Mouse (Mus musculus) limb, embryonic 14.5 days (tissue): Measurements from ENCODE around the gene Pde10a. TPM values are rescaled to one million over a fixed set of nuclear protein-coding genes. Genes with fewer than 3 reads are reported as not detected.

ENCODE experiments used
- ATAC-seq: fragments of 200-750 bp; cut with Nextera tagmentation; 2 replicates; pipeline ENCODE4 v1.8.0; 2017; ENCODE audit warnings: low read depth, moderate number of reproducible peaks, moderate TSS enrichment; ENCODE audit not compliant: low FRiP score
- DNase-seq: peaks from one replicate; pipeline ENCODE4 v3.0.0-alpha.2; 2015; ENCODE audit warnings: low spot score
- H3K27ac ChIP-seq: fragments of 300-500 bp; sonication (generic); replicated peaks from 2 replicates; pipeline ENCODE4 v1.5.1; 2014; ENCODE audit warnings: low read depth, mild to moderate bottlenecking, low read length, moderate library complexity, mixed read lengths
- H3K27me3 ChIP-seq: fragments of 300-500 bp; sonication (generic); 2 replicates; pipeline ENCODE4 v1.6.1; 2014; ENCODE audit warnings: low read length, mixed read lengths; ENCODE audit not compliant: control insufficient read depth, insufficient read depth
- H3K36me3 ChIP-seq: fragments of 300-500 bp; sonication (generic); 2 replicates; pipeline ENCODE4 v1.6.1; 2014; ENCODE audit warnings: mild to moderate bottlenecking, low read length, moderate library complexity, mixed read lengths; ENCODE audit not compliant: control insufficient read depth, insufficient read depth
- H3K4me1 ChIP-seq: fragments of 300-500 bp; sonication (generic); 2 replicates; pipeline ENCODE4 v1.6.1; 2014; ENCODE audit warnings: antibody characterized with exemption, low read length, mixed read lengths; ENCODE audit not compliant: control insufficient read depth, insufficient read depth
- H3K4me2 ChIP-seq: fragments of 300-500 bp; sonication (generic); replicated peaks from 2 replicates; pipeline ENCODE4 v1.6.1; 2014; ENCODE audit warnings: low read depth, mild to moderate bottlenecking, low read length, moderate library complexity; ENCODE audit not compliant: severe bottlenecking
- H3K4me3 ChIP-seq: fragments of 300-500 bp; sonication (generic); replicated peaks from 2 replicates; pipeline ENCODE4 v1.5.1; 2014; ENCODE audit warnings: low read length
- H3K9ac ChIP-seq: fragments of 300-500 bp; sonication (generic); 2 replicates; pipeline ENCODE4 v1.6.1; 2014; ENCODE audit warnings: mild to moderate bottlenecking, low read depth, low read length, moderate library complexity; ENCODE audit not compliant: severe bottlenecking
- H3K9me3 ChIP-seq: fragments of 300-500 bp; sonication (generic); 2 replicates; pipeline ENCODE4 v1.6.1; 2016; ENCODE audit warnings: low read length; ENCODE audit not compliant: control insufficient read depth
- POLR2A ChIP-seq: fragments of 200-500 bp; IDR thresholded peaks from 2 replicates; pipeline ENCODE4 v1.8.0; 2012; ENCODE audit warnings: inconsistent platforms, mild to moderate bottlenecking, moderate library complexity, borderline replicate concordance; ENCODE audit not compliant: insufficient read depth, insufficient read length; ENCODE audit errors: extremely low read depth
- WGBS: fragments of 180-500 bp; shearing (Covaris S2); extraction: QIAGEN DNeasy Blood & Tissue Kit; methylation state at CpG from one replicate; pipeline ENCODE4 v1.1.7; 2014; 5-methylcytosine and 5-hydroxymethylcytosine counted together
- polyA plus RNA-seq, 2 experiments: library from polyadenylated mRNA; depleted of rRNA in 1 of 2; stranded (reverse) in 1 of 2; unstranded in 1 of 2; fragments of >200 nt; fragmentation: Nextera tagmentation in 1 of 2; extraction: Ambion mirVana in 1 of 2; gene quantifications; 2 replicates each; pipeline versions ENCODE4 v1.2.1 to v1.2.3; 2012 to 2014

The Pde10a gene
- polyA plus RNA-seq, 2 experiments = 3.8 to 5.0 TPM

- H3K9me3 ChIP-seq = no peaks in the 10 kb centered on the region
Measured at GRCm38 (mm10) chr17:8973331-8973730, 448.2 kb downstream of the Pde10a start.

GRCm38 (mm10) chr17:8974423-8974822, 449.3 kb downstream of the Pde10a start:
- Histone ChIP-seq H3K27ac (no peak overlapping the region), H3K9me3 (no peaks in the 10 kb centered on the region), H3K4me3 (no peak overlapping the region), H3K4me1 (peaks cover 5% of the 10 kb centered on the region; the same call in 1 of the 2 replicates), H3K4me2 (no peak overlapping the region), H3K9ac (no peak overlapping the region), H3K27me3 (no peaks in the 10 kb centered on the region), H3K36me3 (no peaks in the 10 kb centered on the region)
- 59% methylated on average over 7 of the region's 7 CpGs for WGBS
- no peak for TF ChIP-seq POLR2A
- no peak for ATAC-seq
- no peak for DNase-seq

More at GRCm38 (mm10) chr17:8973331-8973730, 448.2 kb downstream of the Pde10a start:
- Histone ChIP-seq H3K9ac (no peak overlapping the region), H3K4me2 (no peak overlapping the region), H3K27me3 (no peaks in the 10 kb centered on the region), H3K4me1 (peaks cover 5% of the 10 kb centered on the region; the same call in 1 of the 2 replicates), H3K36me3 (peaks cover 3% of the 10 kb centered on the region; the same call in 1 of the 2 replicates), H3K27ac (no peak overlapping the region), H3K4me3 (no peak overlapping the region)
- no peak for TF ChIP-seq POLR2A
- DNase-seq = no peak
- 70% methylated on average over 5 of the region's 5 CpGs for WGBS
- no peak for ATAC-seq

- TF ChIP-seq POLR2A = no peak
- H3K36me3 ChIP-seq = no peaks in the 10 kb centered on the region
- H3K9me3 ChIP-seq = no peaks in the 10 kb centered on the region
Measured at GRCm38 (mm10) chr17:8974823-8975397, 449.7 kb downstream of the Pde10a start.

GRCm38 (mm10) chr17:8976745-8977144, 451.6 kb downstream of the Pde10a start:
- ATAC-seq (no peak), DNase-seq (no peak)
- WGBS = 91% methylated on average over 6 of the region's 6 CpGs
- H3K4me1 ChIP-seq = peaks cover 5% of the 10 kb centered on the region; the same call in 1 of the 2 replicates
- H3K27ac ChIP-seq = no peak overlapping the region
- H3K4me3 ChIP-seq = no peak overlapping the region
- H3K4me2 ChIP-seq = no peak overlapping the region
- H3K27me3 ChIP-seq = no peaks in the 10 kb centered on the region
- no peaks in the 10 kb centered on the region for H3K36me3 ChIP-seq
- H3K9me3 ChIP-seq = no peaks in the 10 kb centered on the region
- no peak overlapping the region for H3K9ac ChIP-seq
- TF ChIP-seq POLR2A = no peak

More at GRCm38 (mm10) chr17:8974823-8975397, 449.7 kb downstream of the Pde10a start:
- Histone ChIP-seq H3K4me3 (no peak overlapping the region), H3K27me3 (no peaks in the 10 kb centered on the region), H3K27ac (no peak overlapping the region), H3K9ac (no peak overlapping the region), H3K4me1 (peaks cover 5% of the 10 kb centered on the region; the same call in 1 of the 2 replicates), H3K4me2 (no peak overlapping the region)
- no peak for ATAC-seq
- no peak for DNase-seq
- WGBS = 42% methylated on average over 6 of the region's 6 CpGs

- no peaks in the 10 kb centered on the region for H3K36me3 ChIP-seq
- H3K9me3 ChIP-seq = no peaks in the 10 kb centered on the region
- TF ChIP-seq POLR2A = no peak
- ATAC-seq = no peak
- H3K27ac ChIP-seq = no peak overlapping the region
- 74% methylated on average over 2 of the region's 2 CpGs for WGBS
- no peak overlapping the region for H3K4me2 ChIP-seq
- H3K4me1 ChIP-seq = peaks cover 3% of the 10 kb centered on the region; the same call in 1 of the 2 replicates
- no peak for DNase-seq
- no peak overlapping the region for H3K4me3 ChIP-seq
- no peak overlapping the region for H3K9ac ChIP-seq
- H3K27me3 ChIP-seq = no peaks in the 10 kb centered on the region
Measured at GRCm38 (mm10) chr17:8977271-8977670, 452.1 kb downstream of the Pde10a start.

- no peak for DNase-seq
- Histone ChIP-seq H3K27me3 (no peaks in the 10 kb centered on the region), H3K4me1 (peaks cover 2% of the 10 kb centered on the region), H3K4me2 (no peak overlapping the region), H3K36me3 (no peaks in the 10 kb centered on the region), H3K4me3 (no peak overlapping the region), H3K9ac (no peak overlapping the region), H3K9me3 (no peaks in the 10 kb centered on the region), H3K27ac (no peak overlapping the region)
- ATAC-seq = no peak
- 70% methylated on average over 2 of the region's 2 CpGs for WGBS
- TF ChIP-seq POLR2A = no peak
Measured at GRCm38 (mm10) chr17:8983576-8983975, 458.4 kb downstream of the Pde10a start.
